Mouse (Mus musculus): ENCODE results near the gene Dnaja2. TPM values are rescaled to one million over a fixed set of nuclear protein-coding genes. Genes with fewer than 3 reads are reported as not detected.

The Dnaja2 gene
- total and polyA plus RNA-seq, 2 experiments from 2014 or later = 72.3 to 161 TPM

GRCm38 (mm10) chr8:85520586-85520985 is 34.6 kb downstream of the Dnaja2 start:
- H3K4me2 ChIP-seq (ENCODE audit: low read depth, low read length) = no peak overlapping the region
- H3K27ac ChIP-seq (ENCODE audit: low read depth) = no peak overlapping the region
- WGBS = 90% methylated on average over 4 of the region's 4 CpGs
- no peaks in the 10 kb centered on the region; the same call in 1 of the 2 replicates for H3K4me1 ChIP-seq (ENCODE audit: control insufficient read depth, insufficient read depth)
- 0 out of 2 replicates have a peak, but pooled peaks cover 3% of the 10 kb centered on the region for H3K36me3 ChIP-seq (replicated peaks; ENCODE audit: control insufficient read depth, insufficient read depth, low read length)
- TF ChIP-seq CTCF (IDR thresholded peaks at IDR 0.05; ENCODE audit: low read depth) = no peak
- no peak for TF ChIP-seq EP300 (IDR thresholded peaks at IDR 0.05; ENCODE audit: low read depth)
- no peak overlapping the region for H3K9ac ChIP-seq (replicated peaks; ENCODE audit: low read depth, low read length)
- ATAC-seq (ENCODE audit: insufficient read depth, low read depth) (no peak), DNase-seq (ENCODE audit: low spot score) (no peak)
- H3K27me3 ChIP-seq (ENCODE audit: control insufficient read depth, insufficient read depth, low read length) = no peaks in the 10 kb centered on the region
- no peak overlapping the region for H3K4me3 ChIP-seq (ENCODE audit: low read depth, low read length)
- H3K9me3 ChIP-seq (replicated peaks; ENCODE audit: control insufficient read depth, low read length) = no peaks in the 10 kb centered on the region

GRCm38 (mm10) chr8:85517956-85518355 is 37.2 kb downstream of the Dnaja2 start:
- TF ChIP-seq CTCF (IDR thresholded peaks at IDR 0.05; ENCODE audit: low read depth) = no peak
- no peak for TF ChIP-seq EP300 (IDR thresholded peaks at IDR 0.05; ENCODE audit: low read depth)
- Histone ChIP-seq H3K36me3 (replicated peaks; ENCODE audit: control insufficient read depth, insufficient read depth, low read length) (0 out of 2 replicates have a peak, but pooled peaks cover 3% of the 10 kb centered on the region), H3K9ac (replicated peaks; ENCODE audit: low read depth, low read length) (no peak overlapping the region), H3K27ac (ENCODE audit: low read depth) (no peak overlapping the region), H3K9me3 (replicated peaks; ENCODE audit: control insufficient read depth, low read length) (no peaks in the 10 kb centered on the region), H3K4me2 (ENCODE audit: low read depth, low read length) (no peak overlapping the region), H3K4me1 (ENCODE audit: control insufficient read depth, insufficient read depth) (no peaks in the 10 kb centered on the region), H3K27me3 (ENCODE audit: control insufficient read depth, insufficient read depth, low read length) (no peaks in the 10 kb centered on the region), H3K4me3 (ENCODE audit: low read depth, low read length) (no peak overlapping the region)
- ATAC-seq (ENCODE audit: insufficient read depth, low read depth) (no peak), DNase-seq (ENCODE audit: low spot score) (no peak)
- 84% methylated on average over 10 of the region's 10 CpGs for WGBS

GRCm38 (mm10) chr8:85517336-85517735 is 37.8 kb downstream of the Dnaja2 start:
- Histone ChIP-seq H3K4me1 (ENCODE audit: control insufficient read depth, insufficient read depth) (no peaks in the 10 kb centered on the region), H3K36me3 (replicated peaks; ENCODE audit: control insufficient read depth, insufficient read depth, low read length) (0 out of 2 replicates have a peak, but pooled peaks cover 3% of the 10 kb centered on the region), H3K9me3 (replicated peaks; ENCODE audit: control insufficient read depth, low read length) (no peaks in the 10 kb centered on the region), H3K27ac (ENCODE audit: low read depth) (no peak overlapping the region), H3K4me2 (ENCODE audit: low read depth, low read length) (no peak overlapping the region), H3K9ac (replicated peaks; ENCODE audit: low read depth, low read length) (no peak overlapping the region), H3K27me3 (ENCODE audit: control insufficient read depth, insufficient read depth, low read length) (no peaks in the 10 kb centered on the region), H3K4me3 (ENCODE audit: low read depth, low read length) (no peak overlapping the region)
- ATAC-seq (ENCODE audit: insufficient read depth, low read depth) (no peak), DNase-seq (ENCODE audit: low spot score) (no peak)
- TF ChIP-seq EP300 (IDR thresholded peaks at IDR 0.05; ENCODE audit: low read depth) (no peak), CTCF (IDR thresholded peaks at IDR 0.05; ENCODE audit: low read depth) (no peak)
- 60% methylated on average over 4 of the region's 4 CpGs for WGBS

- H3K4me3 ChIP-seq (ENCODE audit: low read depth, low read length) = no peak overlapping the region
- TF ChIP-seq CTCF (IDR thresholded peaks at IDR 0.05; ENCODE audit: low read depth) = no peak
- TF ChIP-seq EP300 (IDR thresholded peaks at IDR 0.05; ENCODE audit: low read depth) = no peak
- no peaks in the 10 kb centered on the region for H3K27me3 ChIP-seq (ENCODE audit: control insufficient read depth, insufficient read depth, low read length)
- H3K9me3 ChIP-seq (replicated peaks; ENCODE audit: control insufficient read depth, low read length) = no peaks in the 10 kb centered on the region
- no peak overlapping the region for H3K27ac ChIP-seq (ENCODE audit: low read depth)
- no peak for DNase-seq (ENCODE audit: low spot score)
- peak; percentile 41; the same call in 1 of the 2 replicates for ATAC-seq (ENCODE audit: insufficient read depth, low read depth)
- WGBS = 60% methylated on average over 7 of the region's 7 CpGs
- 0 out of 2 replicates have a peak, but pooled peaks cover 6% of the 10 kb centered on the region for H3K36me3 ChIP-seq (replicated peaks; ENCODE audit: control insufficient read depth, insufficient read depth, low read length)
- H3K4me2 ChIP-seq (ENCODE audit: low read depth, low read length) = peak overlapping the region; percentile 9; the same call in 1 of the 2 replicates
- H3K4me1 ChIP-seq (ENCODE audit: control insufficient read depth, insufficient read depth) = no peaks in the 10 kb centered on the region
- H3K9ac ChIP-seq (replicated peaks; ENCODE audit: low read depth, low read length) = no peak overlapping the region
Measured at GRCm38 (mm10) chr8:85515391-85515790, 39.8 kb downstream of the Dnaja2 start.

GRCm38 (mm10) chr8:85513283-85513682 is 41.9 kb downstream of the Dnaja2 start:
- ATAC-seq (ENCODE audit: insufficient read depth, low read depth) (no peak), DNase-seq (ENCODE audit: low spot score) (no peak)
- Histone ChIP-seq H3K9ac (replicated peaks; ENCODE audit: low read depth, low read length) (no peak overlapping the region), H3K27me3 (ENCODE audit: control insufficient read depth, insufficient read depth, low read length) (no peaks in the 10 kb centered on the region), H3K9me3 (replicated peaks; ENCODE audit: control insufficient read depth, low read length) (no peaks in the 10 kb centered on the region), H3K4me2 (ENCODE audit: low read depth, low read length) (no peak overlapping the region), H3K36me3 (replicated peaks; ENCODE audit: control insufficient read depth, insufficient read depth, low read length) (0 out of 2 replicates have a peak, but pooled peaks cover 6% of the 10 kb centered on the region), H3K27ac (ENCODE audit: low read depth) (no peak overlapping the region), H3K4me1 (ENCODE audit: control insufficient read depth, insufficient read depth) (no peaks in the 10 kb centered on the region), H3K4me3 (ENCODE audit: low read depth, low read length) (no peak overlapping the region)
- 81% methylated on average over 4 of the region's 4 CpGs for WGBS
- no peak for TF ChIP-seq CTCF (IDR thresholded peaks at IDR 0.05; ENCODE audit: low read depth)

GRCm38 (mm10) chr8:85512234-85512633 is 42.9 kb downstream of the Dnaja2 start:
- Histone ChIP-seq H3K9me3 (replicated peaks; ENCODE audit: control insufficient read depth, low read length) (no peaks in the 10 kb centered on the region), H3K4me1 (ENCODE audit: control insufficient read depth, insufficient read depth) (no peaks in the 10 kb centered on the region), H3K4me2 (ENCODE audit: low read depth, low read length) (no peak overlapping the region), H3K27me3 (ENCODE audit: control insufficient read depth, insufficient read depth, low read length) (no peaks in the 10 kb centered on the region), H3K9ac (replicated peaks; ENCODE audit: low read depth, low read length) (no peak overlapping the region), H3K27ac (ENCODE audit: low read depth) (no peak overlapping the region), H3K4me3 (ENCODE audit: low read depth, low read length) (no peak overlapping the region), H3K36me3 (replicated peaks; ENCODE audit: control insufficient read depth, insufficient read depth, low read length) (0 out of 2 replicates have a peak, but pooled peaks cover 6% of the 10 kb centered on the region)
- 90% methylated on average over 8 of the region's 8 CpGs for WGBS
- TF ChIP-seq EP300 (IDR thresholded peaks at IDR 0.05; ENCODE audit: low read depth) = no peak
- no peak for TF ChIP-seq CTCF (IDR thresholded peaks at IDR 0.05; ENCODE audit: low read depth)
- ATAC-seq (ENCODE audit: insufficient read depth, low read depth) (no peak), DNase-seq (ENCODE audit: low spot score) (no peak)

All from heart, postnatal 0 days (tissue).